Mouse (Mus musculus): ENCODE results near the gene Pygo2.

Pygo2 gene

GRCm38 (mm10) chr3:89393605-89394004 lies 36.4 kb upstream of the Pygo2 start:
- peak; percentile 98 to 99 for DNase-seq

GRCm38 (mm10) chr3:89394006-89394893 lies 35.8 kb upstream of the Pygo2 start, which contains the start of gene Zbtb7b:
Zbtb7b (minus strand) TSS chr3:89394776.
- DNase-seq, result peak; percentile 90 to 93

GRCm38 (mm10) chr3:89394894-89395256 lies 35.1 kb upstream of the Pygo2 start:
- DNase-seq, result peak in 1 of 2 experiments; percentile 91

GRCm38 (mm10) chr3:89395419-89395805 lies 34.6 kb upstream of the Pygo2 start:
- DNase-seq, result peak in 1 of 2 experiments; percentile 34

- DNase-seq, result peak; percentile 76 to 82
These were observed 34.0 kb upstream of the Pygo2 start for GRCm38 (mm10) chr3:89395806-89396653.

- DNase-seq, result no peak
These were observed 33.4 kb upstream of the Pygo2 start for GRCm38 (mm10) chr3:89396654-89397005.

GRCm38 (mm10) chr3:89401329-89401728 lies 28.7 kb upstream of the Pygo2 start:
- no peak for DNase-seq

GRCm38 (mm10) chr3:89402693-89403092 lies 27.3 kb upstream of the Pygo2 start, which contains the start of gene Lenep:
Lenep (minus strand) TSS chr3:89402793.
- DNase-seq, result no peak

GRCm38 (mm10) chr3:89406887-89407286 lies 23.1 kb upstream of the Pygo2 start:
- no peak for DNase-seq

GRCm38 (mm10) chr3:89408448-89408847 lies 21.6 kb upstream of the Pygo2 start:
- no peak for DNase-seq

GRCm38 (mm10) chr3:89409701-89410100 lies 20.3 kb upstream of the Pygo2 start:
- no peak for DNase-seq

- no peak for DNase-seq
These were observed 19.1 kb upstream of the Pygo2 start for GRCm38 (mm10) chr3:89410864-89411263.

- DNase-seq, result peak; percentile 97 to 100
These were observed 18.3 kb upstream of the Pygo2 start, which contains the start of gene Flad1 for GRCm38 (mm10) chr3:89411490-89412393. Flad1 (minus strand) TSS chr3:89411870.

GRCm38 (mm10) chr3:89416158-89416557 lies 13.9 kb upstream of the Pygo2 start:
- no peak for DNase-seq

- no peak for DNase-seq
These were observed 12.9 kb upstream of the Pygo2 start for GRCm38 (mm10) chr3:89417131-89417530.

GRCm38 (mm10) chr3:89417840-89418169 lies 12.2 kb upstream of the Pygo2 start:
- no peak for DNase-seq

- peak; percentile 82 to 89 for DNase-seq
These were observed 11.7 kb upstream of the Pygo2 start, which contains the start of the genes Cks1b and Shc1 for GRCm38 (mm10) chr3:89418170-89418860. Cks1b (minus strand) TSS chr3:89418383. Shc1 (plus strand) TSS chr3:89418443.

- DNase-seq, result peak; percentile 34 to 63
These were observed 11.2 kb upstream of the Pygo2 start for GRCm38 (mm10) chr3:89418861-89419250.

GRCm38 (mm10) chr3:89419571-89419970 lies 10.4 kb upstream of the Pygo2 start:
- peak in 1 of 2 experiments; percentile 20 for DNase-seq

GRCm38 (mm10) chr3:89419981-89420380 lies 10.0 kb upstream of the Pygo2 start:
- no peak for DNase-seq

- no peak for DNase-seq
These were observed 9.6 kb upstream of the Pygo2 start for GRCm38 (mm10) chr3:89420421-89420820.

All from cerebellum, postnatal 25 days (tissue).